Mouse (Mus musculus) thymus, adult 2 months (tissue): ENCODE results near the gene Nub1. TPM values are rescaled to one million over a fixed set of nuclear protein-coding genes. Genes with fewer than 3 reads are reported as not detected.
A peak's percentile ranks its signal among the peaks of the same experiment; 100 is the strongest.

Experiments
- DNase-seq: peaks from one replicate; pipeline ENCODE4 v3.0.0; 2021
- H3K27ac ChIP-seq: fragments of 200-500 bp; 2 replicates; pipeline ENCODE4 v1.5.1; 2012; ENCODE audit warnings: low read length, control low read depth; ENCODE audit not compliant: control insufficient read depth, insufficient read depth
- H3K27me3 ChIP-seq: fragments of 200-500 bp; 2 replicates; pipeline ENCODE4 v1.6.1; 2012; ENCODE audit warnings: mild to moderate bottlenecking, low read length, moderate library complexity, mixed read lengths; ENCODE audit not compliant: control insufficient read depth, insufficient read depth
- H3K36me3 ChIP-seq: fragments of 200-500 bp; 2 replicates; pipeline ENCODE4 v1.6.1; 2012; ENCODE audit warnings: mild to moderate bottlenecking, low read length, moderate library complexity; ENCODE audit not compliant: control insufficient read depth, insufficient read depth
- H3K4me1 ChIP-seq: fragments of 200-500 bp; replicated peaks from 2 replicates; pipeline ENCODE4 v1.6.1; 2012; ENCODE audit warnings: low read length; ENCODE audit not compliant: control insufficient read depth, insufficient read depth
- H3K4me3 ChIP-seq: fragments of 200-500 bp; 2 replicates; pipeline ENCODE4 v1.5.1; 2012; ENCODE audit warnings: mild to moderate bottlenecking, low read length, control low read depth, moderate library complexity; ENCODE audit not compliant: control insufficient read depth, insufficient read depth
- CTCF ChIP-seq: fragments of 200-500 bp; IDR thresholded peaks from 2 replicates; pipeline ENCODE4 v1.5.1; 2012; ENCODE audit warnings: mild to moderate bottlenecking, control low read depth, low read length, moderate library complexity, borderline replicate concordance; ENCODE audit not compliant: control insufficient read depth, poor library complexity, insufficient read depth; ENCODE audit errors: extremely low read depth
- POLR2A ChIP-seq: fragments of 200-500 bp; IDR thresholded peaks from 2 replicates; pipeline ENCODE4 v1.6.1; 2012; ENCODE audit warnings: mild to moderate bottlenecking, low read length, control low read depth, moderate library complexity; ENCODE audit not compliant: control insufficient read depth, poor library complexity, insufficient read depth; ENCODE audit errors: extremely low read depth
- WGBS: fragments of 180-500 bp; shearing (Covaris S2); methylation state at CpG from one replicate; pipeline ENCODE4 v1.1.7; 2018; 5-methylcytosine and 5-hydroxymethylcytosine counted together
- polyA plus RNA-seq: library from polyadenylated mRNA; depleted of rRNA; stranded (reverse); fragments of >200 nt; gene quantifications from 2 replicates; pipeline ENCODE4 v1.2.3, GENCODE M21; 2012

The Nub1 gene
- polyA plus RNA-seq, 1 experiment = 75.4 TPM

GRCm38 (mm10) chr5:24726901-24727836 lies 41.8 kb downstream of the Nub1 start:
- no peaks in the 10 kb centered on the region for H3K36me3 ChIP-seq
- TF ChIP-seq CTCF = no peak
- no peak for TF ChIP-seq POLR2A
- H3K4me3 ChIP-seq = no peak overlapping the region
- H3K27ac ChIP-seq = no peak overlapping the region
- H3K27me3 ChIP-seq = peaks cover 12% of the 10 kb centered on the region
- H3K4me1 ChIP-seq = peaks cover 32% of the 10 kb centered on the region
- no peak for DNase-seq
- WGBS = 76% methylated on average over 12 of the region's 12 CpGs

DNA sequence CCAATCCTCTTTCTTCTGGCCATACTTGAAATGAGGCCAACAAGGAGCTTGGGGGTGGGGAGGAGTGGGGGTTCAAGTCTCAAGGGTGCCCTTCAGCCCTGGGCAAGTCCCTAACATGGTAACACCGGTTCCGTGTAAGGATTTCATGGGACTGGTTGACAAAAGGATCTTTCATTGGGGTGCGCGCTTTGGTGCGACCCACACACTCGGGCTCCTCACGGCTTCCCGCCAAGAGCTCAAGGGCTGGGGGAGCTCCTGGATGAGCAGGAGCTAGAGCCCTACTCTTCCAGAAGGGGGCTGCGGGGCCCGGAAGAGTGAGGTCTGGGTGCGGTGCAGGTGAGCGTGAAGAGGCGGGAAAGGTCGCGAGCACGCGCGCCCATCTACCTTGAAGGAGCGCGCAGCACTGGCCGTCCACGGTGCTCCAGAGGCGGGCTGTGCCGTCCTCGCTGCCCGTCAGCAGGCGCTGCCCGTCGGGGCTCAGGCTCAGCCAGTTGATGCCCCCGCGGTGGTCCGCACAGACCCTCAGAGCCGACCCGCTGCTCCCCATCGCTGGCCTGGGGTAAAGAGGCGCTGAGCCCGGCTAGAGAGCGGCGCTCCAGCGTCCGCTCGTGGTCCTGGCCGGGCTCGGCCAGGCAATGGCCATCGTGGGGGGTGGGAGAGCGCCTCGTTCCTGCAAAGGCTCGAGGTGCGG lies 44.6 kb downstream of the Nub1 start:
- no peak overlapping the region for H3K27ac ChIP-seq
- WGBS = 7% methylated on average over 49 of the region's 49 CpGs
- peaks cover 12% of the 10 kb centered on the region for H3K27me3 ChIP-seq
- H3K4me3 ChIP-seq = peak overlapping the region; percentile 29
- no peak for DNase-seq
- no peak for TF ChIP-seq POLR2A
- no peak for TF ChIP-seq CTCF
- H3K4me1 ChIP-seq = peaks cover 22% of the 10 kb centered on the region
- H3K36me3 ChIP-seq = no peaks in the 10 kb centered on the region

- Histone ChIP-seq H3K27me3 (peaks cover 12% of the 10 kb centered on the region), H3K27ac (no peak within 1 kb of the TSS), H3K4me1 (peaks cover 20% of the 10 kb centered on the region), H3K36me3 (no peaks in the 10 kb centered on the region), H3K4me3 (peak within 1 kb of the TSS; percentile 29)
- 4% methylated on average over 23 of the region's 23 CpGs for WGBS
- DNase-seq = no peak
- no peak for TF ChIP-seq CTCF
- TF ChIP-seq POLR2A = no peak
Measured at GRCm38 (mm10) chr5:24730488-24730871, 45.1 kb downstream of the Nub1 start, which contains the start of gene Wdr86. Gene Wdr86, minus strand, starts transcription at chr5:24730727.

GRCm38 (mm10) chr5:24730986-24731385 lies 45.7 kb downstream of the Nub1 start:
- Histone ChIP-seq H3K27ac (no peak overlapping the region), H3K4me1 (peaks cover 20% of the 10 kb centered on the region), H3K4me3 (peak overlapping the region; percentile 29), H3K27me3 (peaks cover 12% of the 10 kb centered on the region), H3K36me3 (no peaks in the 10 kb centered on the region)
- no peak for TF ChIP-seq POLR2A
- no peak for DNase-seq
- 22% methylated on average over 15 of the region's 15 CpGs for WGBS

DNA sequence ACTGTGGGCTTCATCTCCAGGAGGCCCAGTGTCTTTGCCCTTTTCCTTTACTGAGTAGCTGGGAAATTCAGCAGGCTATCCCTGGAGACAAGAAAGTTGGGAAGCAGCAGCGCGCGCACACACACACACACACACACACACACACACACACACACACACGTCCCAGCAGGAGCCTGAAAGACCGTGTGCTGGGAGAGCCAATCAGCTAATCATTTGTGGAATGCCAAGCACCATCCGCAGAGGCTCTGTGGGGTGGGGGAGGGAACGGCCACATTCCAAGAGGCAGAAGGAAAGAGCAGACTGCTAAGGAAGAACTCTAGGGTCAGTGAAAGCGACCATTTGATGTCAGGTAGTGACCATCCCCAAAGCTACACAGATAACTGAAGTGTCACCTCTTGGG lies 47.8 kb downstream of the Nub1 start:
- Histone ChIP-seq H3K4me1 (peaks cover 15% of the 10 kb centered on the region; the same call in 1 of the 2 replicates), H3K4me3 (no peak overlapping the region), H3K36me3 (no peaks in the 10 kb centered on the region), H3K27ac (no peak overlapping the region), H3K27me3 (peaks cover 12% of the 10 kb centered on the region)
- TF ChIP-seq POLR2A (no peak), CTCF (no peak)
- 88% methylated on average over 8 of the region's 8 CpGs for WGBS
- no peak for DNase-seq

DNA sequence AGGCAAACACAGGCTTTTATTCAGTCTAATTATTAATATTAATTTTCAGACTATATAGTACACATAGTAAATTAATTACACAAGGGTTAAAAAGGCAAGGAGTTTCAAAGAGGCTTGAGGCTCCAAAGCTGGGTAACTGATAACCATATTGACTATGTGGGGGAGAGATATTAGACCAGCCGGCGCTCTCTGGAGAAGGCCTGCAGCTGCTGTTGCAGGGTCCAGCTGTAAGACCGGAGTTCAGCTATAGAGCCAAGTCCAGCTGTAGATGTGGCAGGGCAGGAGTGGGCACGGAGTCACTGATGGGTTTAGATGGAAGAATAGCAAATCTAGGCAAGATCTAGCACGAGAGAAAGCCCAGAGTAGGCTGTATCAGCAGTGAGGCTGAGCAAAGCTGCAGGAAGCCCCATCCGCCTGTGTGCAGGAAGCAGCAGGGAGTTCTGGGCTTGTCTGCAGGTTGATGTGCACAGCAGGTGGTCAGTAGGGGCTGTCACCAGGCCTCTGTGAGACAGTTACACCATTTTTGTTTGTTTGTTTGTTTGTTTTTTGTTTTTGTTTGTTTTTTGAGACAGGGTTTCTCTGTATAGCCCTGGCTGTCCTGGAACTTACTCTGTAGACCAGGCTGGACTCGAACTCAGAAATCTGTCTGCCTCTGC lies 48.6 kb downstream of the Nub1 start:
- WGBS = 87% methylated on average over 7 of the region's 7 CpGs
- DNase-seq = no peak
- Histone ChIP-seq H3K4me3 (no peak overlapping the region), H3K36me3 (no peaks in the 10 kb centered on the region), H3K27ac (no peak overlapping the region), H3K27me3 (peaks cover 12% of the 10 kb centered on the region), H3K4me1 (peaks cover 17% of the 10 kb centered on the region)
- TF ChIP-seq POLR2A (no peak), CTCF (no peak)
